ENCODE assay signal across 14 mouse cellular contexts in genomic region chr3:146037906-146038305, GRCm38 (mm10). TPM values are rescaled to one million over a fixed set of nuclear protein-coding genes. Genes with fewer than 3 reads are reported as not detected.
A peak's percentile ranks its signal among the peaks of the same experiment; 100 is the strongest.
DNase-seq lines count a peak whose midpoint lies in the region; ATAC-seq and TF ChIP-seq lines count a peak whose summit lies in the region.
"Had no signal": no experiment of that assay in that cellular context is flagged by ENCODE, and none has a peak within 500 bp of the region (broad histone marks: within the 10 kb centered on the region; RNA-seq: fewer than 3 reads in every experiment).

No protein-coding gene starts in this region.

- H3K36me3 ChIP-seq in hindbrain, embryonic 12.5 days, result no peaks in the 10 kb centered on the region
- H3K36me3 ChIP-seq in hindbrain, embryonic 11.5 days (ENCODE audit: control insufficient read depth, insufficient read depth, low read length), result no peaks in the 10 kb centered on the region
- no peaks in the 10 kb centered on the region for H3K36me3 ChIP-seq in intestine, postnatal 0 days (ENCODE audit: control insufficient read depth, insufficient read depth)
- H3K36me3 ChIP-seq in limb, embryonic 10.5 days, result no peaks in the 10 kb centered on the region
- H3K36me3 ChIP-seq: heart, embryonic 13.5 days; limb, embryonic 12.5 days; neural tube, embryonic 12.5 days had no signal

- H3K9me3 ChIP-seq in hindbrain, embryonic 12.5 days (replicated peaks), result no peaks in the 10 kb centered on the region
- H3K9me3 ChIP-seq in hindbrain, embryonic 11.5 days (ENCODE audit: control insufficient read depth, low read length), result no peaks in the 10 kb centered on the region
- no peaks in the 10 kb centered on the region for H3K9me3 ChIP-seq in intestine, postnatal 0 days (ENCODE audit: control insufficient read depth)
- H3K9me3 ChIP-seq in limb, embryonic 10.5 days (replicated peaks), result no peaks in the 10 kb centered on the region
- H3K9me3 ChIP-seq: heart, embryonic 13.5 days; neural tube, embryonic 12.5 days had no signal

- 0 out of 2 replicates have a peak, but pooled peaks cover 3% of the 10 kb centered on the region for H3K27me3 ChIP-seq in hindbrain, embryonic 12.5 days
- H3K27me3 ChIP-seq in hindbrain, embryonic 11.5 days (ENCODE audit: control insufficient read depth, insufficient read depth, low read length), result no peaks in the 10 kb centered on the region
- no peaks in the 10 kb centered on the region for H3K27me3 ChIP-seq in intestine, postnatal 0 days (replicated peaks; ENCODE audit: control insufficient read depth, insufficient read depth, low read length)
- H3K27me3 ChIP-seq in limb, embryonic 10.5 days (ENCODE audit: low read depth, poor library complexity, severe bottlenecking), result 0 out of 2 replicates have a peak, but pooled peaks cover 8% of the 10 kb centered on the region
- H3K27me3 ChIP-seq: heart, embryonic 13.5 days; limb, embryonic 12.5 days; neural tube, embryonic 12.5 days had no signal

- 50% methylated on average over 15 of the region's 15 CpGs for WGBS in hindbrain, embryonic 12.5 days
- WGBS in hindbrain, embryonic 11.5 days, result 50% methylated on average over 15 of the region's 15 CpGs
- WGBS in intestine, postnatal 0 days, result 26% methylated on average over 15 of the region's 15 CpGs
- 68% methylated on average over 15 of the region's 15 CpGs for WGBS in limb, embryonic 10.5 days

- peak; percentile 48; the same call in 1 of the 2 replicates for ATAC-seq in hindbrain, embryonic 12.5 days (ENCODE audit: low FRiP score)
- ATAC-seq in hindbrain, embryonic 11.5 days (ENCODE audit: low FRiP score), result no peak; the same call in 1 of the 2 replicates
- ATAC-seq in intestine, postnatal 0 days, result peak; percentile 46; the same call in 1 of the 2 replicates

- DNase-seq in hindbrain, embryonic 11.5 days (ENCODE audit: low spot score), result no peak
- no peak for DNase-seq in limb, embryonic 10.5 days (ENCODE audit: low spot score)
- peak; percentile 22 for DNase-seq in retina, embryonic 14.5 days (ENCODE audit: low spot score)
- no peak for DNase-seq in urinary bladder, postnatal 10 days (ENCODE audit: low spot score)
- no peak for DNase-seq in urinary bladder, postnatal 25 days (ENCODE audit: low spot score)
- no peak for DNase-seq in cerebellum, postnatal 36 days
- DNase-seq: right cerebral cortex, postnatal 4 days had no signal

- TF ChIP-seq CTCF in intestine, postnatal 0 days (IDR thresholded peaks at IDR 0.05; ENCODE audit: low read depth), result no peak

- 0 out of 2 replicates have a peak overlapping the region, but pooled peaks have one; percentile 12 for H3K27ac ChIP-seq in hindbrain, embryonic 12.5 days
- no peak overlapping the region for H3K27ac ChIP-seq in hindbrain, embryonic 11.5 days (ENCODE audit: low read depth, low read length)
- H3K27ac ChIP-seq in intestine, postnatal 0 days (ENCODE audit: low read depth, low read length), result no peak overlapping the region
- H3K27ac ChIP-seq in limb, embryonic 10.5 days, result 0 out of 2 replicates have a peak overlapping the region, but pooled peaks have one; percentile 8
- H3K27ac ChIP-seq: heart, embryonic 13.5 days; limb, embryonic 12.5 days; macrophage; neural tube, embryonic 12.5 days had no signal

- H3K4me2 ChIP-seq in hindbrain, embryonic 12.5 days (replicated peaks), result 0 out of 2 replicates have a peak overlapping the region, but pooled peaks have one; percentile 11
- no peak overlapping the region for H3K4me2 ChIP-seq in hindbrain, embryonic 11.5 days (replicated peaks; ENCODE audit: low read depth, low read length)
- no peak overlapping the region; the same call in 1 of the 2 replicates for H3K4me2 ChIP-seq in intestine, postnatal 0 days (replicated peaks; ENCODE audit: low read depth)
- H3K4me2 ChIP-seq: heart, embryonic 13.5 days; limb, embryonic 12.5 days; neural tube, embryonic 12.5 days had no signal

- H3K4me1 ChIP-seq in hindbrain, embryonic 12.5 days, result peaks cover 6% of the 10 kb centered on the region; the same call in 1 of the 2 replicates
- H3K4me1 ChIP-seq in hindbrain, embryonic 11.5 days (replicated peaks; ENCODE audit: control insufficient read depth, insufficient read depth, low read length), result no peaks in the 10 kb centered on the region
- H3K4me1 ChIP-seq in intestine, postnatal 0 days (replicated peaks; ENCODE audit: control insufficient read depth, insufficient read depth, low read length), result no peaks in the 10 kb centered on the region
- peaks cover 5% of the 10 kb centered on the region for H3K4me1 ChIP-seq in limb, embryonic 10.5 days
- H3K4me1 ChIP-seq: limb, embryonic 12.5 days had no signal

- no peak overlapping the region for H3K4me3 ChIP-seq in hindbrain, embryonic 12.5 days
- no peak overlapping the region for H3K4me3 ChIP-seq in hindbrain, embryonic 11.5 days (ENCODE audit: low read depth, low read length)
- no peak overlapping the region for H3K4me3 ChIP-seq in intestine, postnatal 0 days (ENCODE audit: low read depth, low read length)
- H3K4me3 ChIP-seq in limb, embryonic 10.5 days, result no peak overlapping the region
- H3K4me3 ChIP-seq: erythroblast, embryonic 14.5 days; heart, embryonic 13.5 days; limb, embryonic 12.5 days; neural tube, embryonic 12.5 days had no signal

- H3K9ac ChIP-seq in hindbrain, embryonic 12.5 days, result no peak overlapping the region
- no peak overlapping the region for H3K9ac ChIP-seq in hindbrain, embryonic 11.5 days (ENCODE audit: low read depth, low read length)
- no peak overlapping the region for H3K9ac ChIP-seq in intestine, postnatal 0 days (ENCODE audit: low read depth, low read length)
- H3K9ac ChIP-seq: heart, embryonic 13.5 days; limb, embryonic 12.5 days; neural tube, embryonic 12.5 days had no signal

RNA-seq across cellular contexts. Expression of gene Syde2, which starts 50.2 kb away (rescaled TPM):
- polyA plus RNA-seq in hindbrain, embryonic 12.5 days (2016; fragmentation: Nextera tagmentation; extraction: Ambion mirVana), result 1.4 and 2.0 TPM in 2 replicates
- polyA plus RNA-seq in hindbrain, embryonic 11.5 days (2014; fragmentation: Nextera tagmentation; extraction: Ambion mirVana), result 1.5 TPM in 2 replicates
- polyA plus RNA-seq in intestine, postnatal 0 days (2015; fragmentation: Nextera tagmentation; extraction: Ambion mirVana), result 0.98 and 1.5 TPM in 2 replicates
- 1.2 and 1.3 TPM in 2 replicates for polyA plus RNA-seq in limb, embryonic 10.5 days (2016; fragmentation: Nextera tagmentation; extraction: Ambion mirVana)
- polyA plus RNA-seq: erythroblast, embryonic 14.5 days; macrophage had no signal

Comparison
In these comparisons a context has a peak if more than half of its experiments do, and no peak if none do; other contexts are left out.
1. H3K27ac ChIP-seq: peak in hindbrain, embryonic 12.5 days (single experiment) and limb, embryonic 10.5 days (single experiment); none in hindbrain, embryonic 11.5 days (single experiment) and intestine, postnatal 0 days (single experiment).